Mouse (Mus musculus): ENCODE data around the gene Ctf1. TPM values are rescaled to one million over a fixed set of nuclear protein-coding genes. Genes with fewer than 3 reads are reported as not detected.
"Not testable (repeated sequence)": the region's sequence is repeated elsewhere in the genome, so short reads cannot be mapped to it uniquely, and the experiment has no call there.

Gene Ctf1
- total RNA-seq, 2 experiments from 2014 or later: 0.29 TPM; not detected in 1

- ATAC-seq (ENCODE audit: poor library complexity, severe bottlenecking): no peak
Observed at GRCm38 (mm10) chr7:127691221-127691989, 21.1 kb upstream of the Ctf1 start.

- no peak for ATAC-seq (ENCODE audit: poor library complexity, severe bottlenecking)
Observed at GRCm38 (mm10) chr7:127693290-127693689, 19.2 kb upstream of the Ctf1 start.

- not testable (repeated sequence) for ATAC-seq (ENCODE audit: poor library complexity, severe bottlenecking)
Observed at GRCm38 (mm10) chr7:127693730-127694129, 18.8 kb upstream of the Ctf1 start.

GRCm38 (mm10) chr7:127698986-127699385, 13.6 kb upstream of the Ctf1 start:
- no peak for ATAC-seq (ENCODE audit: poor library complexity, severe bottlenecking)

- no peak for ATAC-seq (ENCODE audit: poor library complexity, severe bottlenecking)
Observed at GRCm38 (mm10) chr7:127700712-127701331, 11.7 kb upstream of the Ctf1 start.

- ATAC-seq (ENCODE audit: poor library complexity, severe bottlenecking): no peak
Observed at GRCm38 (mm10) chr7:127703561-127704178, 8.9 kb upstream of the Ctf1 start.

GRCm38 (mm10) chr7:127704598-127704997, 7.9 kb upstream of the Ctf1 start:
- no peak for ATAC-seq (ENCODE audit: poor library complexity, severe bottlenecking)

GRCm38 (mm10) chr7:127705706-127706105, 6.8 kb upstream of the Ctf1 start:
- no peak for ATAC-seq (ENCODE audit: poor library complexity, severe bottlenecking)

- ATAC-seq (ENCODE audit: poor library complexity, severe bottlenecking): no peak
Observed at GRCm38 (mm10) chr7:127707045-127707956, 5.2 kb upstream of the Ctf1 start.

- ATAC-seq (ENCODE audit: poor library complexity, severe bottlenecking): peak; percentile 5
Observed at GRCm38 (mm10) chr7:127707957-127708206, 4.7 kb upstream of the Ctf1 start.

- ATAC-seq (ENCODE audit: poor library complexity, severe bottlenecking): peak; percentile 83
Observed at GRCm38 (mm10) chr7:127708207-127709078, 4.1 kb upstream of the Ctf1 start, which contains the start of gene Bcl7c. TSS of gene Bcl7c (minus strand) at chr7:127708933.

- no peak for ATAC-seq (ENCODE audit: poor library complexity, severe bottlenecking)
Observed at GRCm38 (mm10) chr7:127709261-127709979, 3.1 kb upstream of the Ctf1 start.

- ATAC-seq (ENCODE audit: poor library complexity, severe bottlenecking): no peak
Observed at GRCm38 (mm10) chr7:127711031-127711430, 1.5 kb upstream of the Ctf1 start.

GRCm38 (mm10) chr7:127711456-127711855, 1.1 kb upstream of the Ctf1 start:
- ATAC-seq (ENCODE audit: poor library complexity, severe bottlenecking): no peak

GRCm38 (mm10) chr7:127714816-127715215, 2.3 kb downstream of the Ctf1 start:
- no peak for ATAC-seq (ENCODE audit: poor library complexity, severe bottlenecking)

GRCm38 (mm10) chr7:127716992-127717391, 4.5 kb downstream of the Ctf1 start:
- ATAC-seq (ENCODE audit: poor library complexity, severe bottlenecking): peak; percentile 85

GRCm38 (mm10) chr7:127718339-127718738, 5.8 kb downstream of the Ctf1 start:
- no peak for ATAC-seq (ENCODE audit: poor library complexity, severe bottlenecking)

GRCm38 (mm10) chr7:127719258-127719657, 6.7 kb downstream of the Ctf1 start:
- no peak for ATAC-seq (ENCODE audit: poor library complexity, severe bottlenecking)

GRCm38 (mm10) chr7:127725490-127725889, 13.0 kb downstream of the Ctf1 start:
- no peak for ATAC-seq (ENCODE audit: poor library complexity, severe bottlenecking)
